Mouse (Mus musculus): Measurements from ENCODE around the gene Col4a2. TPM values are rescaled to one million over a fixed set of nuclear protein-coding genes. Genes with fewer than 3 reads are reported as not detected.

Col4a2 gene
- total RNA-seq, 1 experiment from 2014 or later = 341 TPM

- no peak for DNase-seq
Measured at GRCm38 (mm10) chr8:11296282-11296943, 16.2 kb upstream of the Col4a2 start.

GRCm38 (mm10) chr8:11297141-11297838 lies 15.3 kb upstream of the Col4a2 start:
- peak; percentile 75 for DNase-seq

- no peak for DNase-seq
Measured at GRCm38 (mm10) chr8:11298531-11299316, 13.9 kb upstream of the Col4a2 start.

- no peak for DNase-seq
Measured at GRCm38 (mm10) chr8:11299317-11299602, 13.3 kb upstream of the Col4a2 start.

GRCm38 (mm10) chr8:11300436-11300835 lies 12.2 kb upstream of the Col4a2 start:
- no peak for DNase-seq

GRCm38 (mm10) chr8:11304027-11304601 lies 8.5 kb upstream of the Col4a2 start:
- no peak for DNase-seq

- DNase-seq = no peak
Measured at GRCm38 (mm10) chr8:11305539-11305938, 7.1 kb upstream of the Col4a2 start.

GRCm38 (mm10) chr8:11307451-11307850 lies 5.2 kb upstream of the Col4a2 start:
- no peak for DNase-seq

GRCm38 (mm10) chr8:11308570-11308998 lies 4.0 kb upstream of the Col4a2 start:
- no peak for DNase-seq

GRCm38 (mm10) chr8:11309226-11309625 lies 3.4 kb upstream of the Col4a2 start:
- DNase-seq = no peak

- DNase-seq = no peak
Measured at GRCm38 (mm10) chr8:11310049-11310448, 2.6 kb upstream of the Col4a2 start.

- DNase-seq = peak; percentile 78
Measured at GRCm38 (mm10) chr8:11311681-11312348, 790 bp upstream of the Col4a2 start.

GRCm38 (mm10) chr8:11313176-11314111 lies 839 bp downstream of the Col4a2 start:
- peak; percentile 60 for DNase-seq

- no peak for DNase-seq
Measured at GRCm38 (mm10) chr8:11314613-11315012, 2.0 kb downstream of the Col4a2 start.

- no peak for DNase-seq
Measured at GRCm38 (mm10) chr8:11315179-11315943, 2.8 kb downstream of the Col4a2 start.

GRCm38 (mm10) chr8:11316118-11316517 lies 3.5 kb downstream of the Col4a2 start:
- no peak for DNase-seq

GRCm38 (mm10) chr8:11319405-11319804 lies 6.8 kb downstream of the Col4a2 start:
- no peak for DNase-seq

GRCm38 (mm10) chr8:11321841-11322240 lies 9.2 kb downstream of the Col4a2 start:
- no peak for DNase-seq

GRCm38 (mm10) chr8:11322724-11323585 lies 10.3 kb downstream of the Col4a2 start:
- peak; percentile 48 for DNase-seq

Data from adrenal gland, postnatal 14 days (tissue).